Mouse (Mus musculus): ENCODE data around the gene Lsm7. TPM values are rescaled to one million over a fixed set of nuclear protein-coding genes. Genes with fewer than 3 reads are reported as not detected.
A peak's percentile ranks its signal among the peaks of the same experiment; 100 is the strongest.

Lsm7 gene
- total RNA-seq, 2 experiments from 2014 or later: 210 to 439 TPM

DNA sequence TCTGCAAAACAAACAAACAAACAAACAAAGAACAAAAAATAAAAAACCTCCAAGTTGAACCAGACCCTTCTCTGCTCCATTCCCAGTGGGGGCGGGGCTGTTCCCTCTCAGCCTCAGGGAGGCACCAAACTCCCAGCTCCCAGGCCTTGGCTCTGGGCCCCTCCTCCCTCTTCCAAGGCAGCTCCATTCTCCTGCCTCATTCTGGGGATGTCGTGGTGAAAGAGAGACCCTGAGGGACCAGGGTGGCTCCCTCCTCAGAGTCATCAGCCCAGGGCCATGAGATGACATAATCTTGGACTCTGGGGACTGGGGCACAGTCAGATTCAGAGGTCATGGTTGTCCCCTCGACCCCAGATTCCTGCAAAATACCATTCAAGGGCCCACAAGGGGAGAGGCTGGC lies 21.6 kb upstream of the Lsm7 start:
- ATAC-seq (replicated peaks; ENCODE audit: poor library complexity, severe bottlenecking): no peak

DNA sequence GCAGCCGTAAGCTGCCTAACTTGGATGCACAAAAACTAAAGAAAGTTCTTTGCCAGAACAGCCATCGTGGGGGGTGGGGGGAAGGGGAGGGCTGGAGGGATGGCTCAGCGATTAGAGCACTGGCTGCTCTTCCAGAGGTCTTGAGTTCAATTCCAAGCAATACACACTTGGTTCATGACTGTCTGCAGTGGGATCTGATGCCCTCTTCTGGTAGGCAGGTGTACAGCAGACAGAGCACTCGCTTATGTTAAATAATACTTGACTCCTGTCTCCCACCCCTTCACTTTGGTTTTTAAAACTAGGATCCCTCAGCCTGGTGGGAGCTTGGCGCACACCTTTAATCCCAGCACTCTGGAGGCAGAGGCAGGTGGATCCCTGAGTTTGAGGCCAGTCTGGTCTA lies 21.0 kb upstream of the Lsm7 start:
- ATAC-seq (replicated peaks; ENCODE audit: poor library complexity, severe bottlenecking): peak; percentile 55

DNA sequence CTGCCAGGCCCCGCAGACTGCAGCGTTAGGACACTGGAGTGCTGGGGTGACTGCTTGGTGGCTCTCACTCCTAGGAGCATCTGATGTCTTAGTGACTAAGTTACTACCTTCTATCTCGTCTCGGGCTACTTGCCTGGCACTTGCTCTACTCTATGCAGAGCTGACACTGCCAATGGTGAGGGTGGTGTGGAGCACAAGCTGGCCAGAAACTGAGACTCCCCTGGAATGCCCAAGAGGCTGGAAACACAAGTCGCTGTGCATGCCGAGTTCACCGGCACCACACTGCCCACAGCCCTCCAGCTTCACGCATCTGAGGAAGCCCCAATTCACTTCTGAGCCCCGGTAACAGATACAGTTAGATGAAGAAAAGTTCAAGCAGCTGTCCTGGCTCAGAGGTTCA lies 19.0 kb upstream of the Lsm7 start:
- ATAC-seq (replicated peaks; ENCODE audit: poor library complexity, severe bottlenecking): no peak

DNA sequence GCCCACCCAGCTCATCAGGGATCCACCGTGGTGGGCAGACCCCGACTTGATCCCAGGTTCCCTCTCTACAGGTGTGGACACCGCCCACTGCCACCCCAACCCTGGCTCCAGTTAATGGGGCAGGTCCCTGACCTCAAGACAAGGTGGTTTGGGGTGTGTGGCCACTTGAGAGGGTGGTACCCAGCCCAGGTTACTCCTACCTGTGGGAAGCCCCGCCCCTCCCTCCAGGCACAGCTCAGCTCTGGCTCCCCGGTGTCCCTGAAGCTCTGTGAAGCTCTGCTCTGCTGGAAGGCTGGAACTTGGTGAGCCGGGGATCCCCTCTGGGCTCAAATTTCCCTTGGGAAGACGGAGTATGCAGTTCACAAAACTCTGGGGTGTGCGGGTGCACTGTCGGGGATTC lies 16.6 kb upstream of the Lsm7 start, which contains the start of gene Tmprss9:
Gene Tmprss9 (plus strand): TSS at position 268 of the 400 bp plus-strand sequence.
- no peak for ATAC-seq (replicated peaks; ENCODE audit: poor library complexity, severe bottlenecking)

DNA sequence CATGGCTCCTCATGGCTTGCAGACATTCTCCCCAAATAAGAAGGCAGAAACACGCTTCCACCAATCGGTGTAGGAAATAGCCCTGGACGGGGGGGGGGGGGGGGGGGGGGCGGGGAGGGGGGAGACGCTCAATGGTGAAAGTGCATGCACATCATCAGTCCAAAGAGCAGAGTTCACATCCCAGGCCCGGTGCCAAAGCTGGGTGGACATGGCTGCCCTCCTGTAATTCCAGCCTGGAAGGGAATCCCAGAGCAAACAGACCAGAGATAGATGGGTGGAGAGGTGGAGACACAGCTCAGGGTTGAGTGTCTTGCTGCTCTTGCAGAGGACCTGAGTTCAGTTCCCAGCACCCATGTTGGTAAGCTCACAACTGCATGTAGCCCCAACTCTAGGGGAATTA lies 16.0 kb upstream of the Lsm7 start:
- no peak for ATAC-seq (replicated peaks; ENCODE audit: poor library complexity, severe bottlenecking)

DNA sequence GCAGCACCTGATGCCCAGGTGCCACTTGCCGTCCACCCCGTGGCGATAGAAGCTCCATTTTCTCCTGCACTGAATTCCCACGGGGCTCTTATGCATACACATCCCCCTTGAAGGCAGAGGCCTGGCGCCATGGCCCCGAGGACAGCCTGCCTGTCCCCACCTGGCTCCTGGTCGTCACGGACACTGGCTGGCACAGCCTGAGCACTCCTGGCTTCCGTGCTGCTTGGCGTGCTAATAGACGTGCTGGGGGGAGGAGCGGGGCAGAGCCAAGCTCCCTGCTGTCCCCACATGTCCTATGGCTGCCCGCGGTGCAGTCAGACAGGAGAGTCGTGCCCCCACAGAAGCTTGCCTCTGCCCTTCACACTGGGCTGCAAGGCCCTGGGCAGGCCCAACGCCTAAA lies 9.4 kb upstream of the Lsm7 start:
- ATAC-seq (replicated peaks; ENCODE audit: poor library complexity, severe bottlenecking): no peak

DNA sequence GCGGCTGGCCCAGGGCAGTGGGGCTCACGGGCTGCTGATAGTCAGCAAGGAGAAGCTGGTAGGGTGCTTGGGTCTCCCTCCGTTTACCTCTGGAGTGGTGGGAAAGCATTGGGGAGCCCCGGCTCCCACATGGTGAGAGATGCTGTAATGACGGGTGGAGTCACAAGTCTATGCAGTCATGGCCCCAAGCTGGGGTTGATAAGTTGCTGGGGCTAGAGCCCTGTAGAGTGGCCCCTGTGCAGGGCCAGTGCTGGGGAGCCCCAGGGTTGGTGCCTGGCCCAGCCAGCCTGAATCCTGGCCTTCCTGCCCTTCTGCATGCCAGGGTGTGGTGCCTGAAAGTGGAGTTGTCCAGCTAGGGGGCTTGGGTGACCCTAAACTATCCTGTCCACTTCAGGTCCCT lies 7.3 kb upstream of the Lsm7 start:
- no peak for ATAC-seq (replicated peaks; ENCODE audit: poor library complexity, severe bottlenecking)

DNA sequence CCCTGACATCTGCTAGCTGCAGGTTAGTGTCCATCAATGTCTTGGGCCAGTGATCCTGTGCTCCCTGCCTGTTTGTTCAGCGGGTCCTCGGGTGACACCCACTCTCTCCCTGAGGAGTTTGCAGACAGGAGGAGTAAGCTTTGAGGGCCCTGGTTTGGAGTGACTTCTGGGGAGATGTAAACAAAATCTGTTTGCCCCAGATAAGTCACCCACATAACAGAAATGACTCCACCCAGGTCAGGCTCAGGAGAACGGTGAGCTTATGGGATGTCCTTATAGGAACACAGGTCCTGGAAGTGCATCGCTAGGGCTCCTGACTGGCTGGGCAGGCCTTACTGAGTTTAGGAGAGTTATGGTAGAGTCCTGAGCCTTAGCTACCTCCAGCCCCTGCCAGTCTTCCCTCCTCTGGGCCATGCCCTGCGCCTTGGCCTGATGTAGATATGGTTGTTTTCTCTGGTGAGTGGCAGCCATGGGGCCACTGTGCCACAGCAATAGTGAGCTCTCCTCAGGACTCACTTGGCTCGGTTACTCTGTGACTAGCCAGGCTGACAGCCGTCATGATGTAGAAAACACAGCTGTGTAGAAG lies 3.4 kb upstream of the Lsm7 start:
- no peak for ATAC-seq (replicated peaks; ENCODE audit: poor library complexity, severe bottlenecking)

DNA sequence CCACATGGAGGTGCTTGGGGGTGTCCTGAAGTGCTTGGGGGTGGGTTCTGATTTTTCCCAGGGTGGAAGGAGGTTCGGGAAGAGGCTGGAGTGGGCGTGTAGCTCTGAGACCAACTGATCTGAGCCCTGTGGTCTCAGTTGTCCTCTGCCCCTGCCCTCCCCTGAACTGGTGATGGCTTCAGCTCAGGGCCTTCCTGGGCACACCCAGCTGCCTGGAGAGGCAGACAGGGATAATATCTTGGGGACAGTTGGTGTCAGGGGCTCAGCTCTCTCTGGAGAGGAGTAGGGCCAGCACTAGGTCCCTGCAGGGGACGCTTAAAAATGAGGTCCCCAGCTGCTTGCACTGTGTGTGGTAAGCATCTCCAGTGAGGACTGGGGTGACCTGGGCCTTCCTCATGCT lies 2.8 kb upstream of the Lsm7 start:
- ATAC-seq (replicated peaks; ENCODE audit: poor library complexity, severe bottlenecking): no peak

DNA sequence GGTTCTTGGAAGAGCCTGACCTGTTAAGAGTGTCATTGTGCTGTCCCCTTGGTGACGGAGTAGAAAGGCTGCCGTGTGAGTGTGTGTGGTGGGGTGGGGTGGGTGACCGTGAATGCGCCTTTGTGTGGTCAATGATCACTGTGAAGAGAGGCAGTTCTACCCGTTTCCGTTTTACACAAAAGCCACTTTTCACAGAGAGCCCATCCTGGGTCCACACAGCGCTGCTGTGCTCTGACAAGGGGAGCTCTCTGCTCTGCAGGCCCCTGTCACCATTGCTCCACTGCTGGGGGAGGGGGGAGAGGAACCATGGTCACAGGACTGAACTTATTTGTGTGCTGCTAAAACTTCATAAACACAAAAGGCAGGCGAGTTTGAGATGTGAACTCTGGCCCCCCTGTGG lies 2.4 kb upstream of the Lsm7 start:
- ATAC-seq (replicated peaks; ENCODE audit: poor library complexity, severe bottlenecking): no peak

DNA sequence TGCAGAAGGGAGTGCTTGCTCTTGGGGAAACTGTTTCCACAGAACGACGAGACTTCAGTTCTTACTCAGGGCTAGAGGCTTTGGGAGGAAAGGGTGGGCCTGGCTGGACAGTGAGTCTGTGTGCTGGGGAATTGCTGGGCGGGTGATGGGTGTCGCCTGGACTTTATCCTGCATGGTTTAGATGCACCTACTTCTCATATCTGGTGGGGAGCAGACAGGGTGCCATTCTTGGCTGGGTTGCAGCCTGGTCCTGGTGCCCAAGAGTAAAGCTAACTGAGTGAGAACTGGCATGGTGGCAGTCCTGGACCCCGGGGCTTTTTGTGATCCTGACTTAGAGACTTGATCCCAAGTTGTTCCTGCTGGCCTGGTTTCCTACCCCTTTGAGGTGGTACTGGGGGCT lies 1.9 kb upstream of the Lsm7 start:
- no peak for ATAC-seq (replicated peaks; ENCODE audit: poor library complexity, severe bottlenecking)

DNA sequence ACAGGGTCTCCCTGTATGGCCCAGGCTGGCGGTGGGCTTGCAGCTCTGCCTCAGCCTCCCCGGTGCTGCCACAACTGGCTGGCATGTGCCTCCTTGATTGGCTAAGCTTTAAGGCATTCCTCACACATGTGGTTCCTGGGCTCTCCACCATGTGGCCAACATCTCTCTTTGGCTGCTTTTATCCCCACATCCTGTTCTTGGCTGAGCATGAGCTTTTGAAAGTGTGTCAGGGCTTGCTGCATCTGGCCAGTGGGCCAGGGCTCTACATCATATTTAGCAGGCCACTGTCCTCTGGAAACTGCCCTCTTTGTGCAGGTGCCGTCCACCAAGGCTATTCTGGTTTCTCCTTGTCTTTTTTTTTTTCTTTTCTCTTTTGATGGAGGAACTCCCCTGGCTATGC lies 1.3 kb upstream of the Lsm7 start:
- peak; percentile 64 for ATAC-seq (replicated peaks; ENCODE audit: poor library complexity, severe bottlenecking)

DNA sequence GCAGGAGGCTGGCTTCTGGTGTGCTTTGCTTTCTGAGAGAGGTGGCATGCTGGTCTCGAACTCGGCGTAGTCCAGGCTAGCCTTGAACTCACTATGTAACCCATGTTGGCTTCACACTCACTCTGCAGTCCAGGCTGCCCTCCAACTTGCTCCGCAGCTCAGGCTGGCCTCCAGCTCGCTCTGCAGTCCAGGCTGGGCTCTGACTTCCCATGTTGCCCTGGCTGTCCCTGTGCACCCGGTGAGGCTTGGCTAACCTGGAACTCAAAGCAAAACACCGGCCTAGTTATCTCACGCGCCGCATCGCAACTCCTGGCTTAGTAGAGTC lies 702 bp upstream of the Lsm7 start:
- no peak for ATAC-seq (replicated peaks; ENCODE audit: poor library complexity, severe bottlenecking)

DNA sequence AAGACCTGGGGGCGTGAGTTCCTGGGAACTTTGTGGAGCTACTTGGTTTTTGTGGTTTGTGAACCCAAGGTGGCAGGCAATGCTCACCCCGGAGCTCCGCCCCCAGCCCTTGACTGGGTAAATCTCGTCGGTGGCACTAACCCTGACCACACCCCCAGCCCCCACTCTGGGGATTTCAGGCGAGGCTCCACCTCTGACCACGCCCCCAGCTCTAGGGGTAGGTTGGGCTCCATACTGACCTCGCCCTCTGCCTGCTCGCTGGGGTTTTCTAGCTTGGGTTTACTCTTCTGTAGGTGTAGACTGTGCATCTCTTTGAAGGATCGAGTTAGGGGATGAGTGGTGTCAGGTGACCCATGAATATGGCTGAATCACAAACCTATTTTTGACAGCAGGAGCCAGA lies 6.4 kb downstream of the Lsm7 start:
- ATAC-seq (replicated peaks; ENCODE audit: poor library complexity, severe bottlenecking): peak; percentile 91

DNA sequence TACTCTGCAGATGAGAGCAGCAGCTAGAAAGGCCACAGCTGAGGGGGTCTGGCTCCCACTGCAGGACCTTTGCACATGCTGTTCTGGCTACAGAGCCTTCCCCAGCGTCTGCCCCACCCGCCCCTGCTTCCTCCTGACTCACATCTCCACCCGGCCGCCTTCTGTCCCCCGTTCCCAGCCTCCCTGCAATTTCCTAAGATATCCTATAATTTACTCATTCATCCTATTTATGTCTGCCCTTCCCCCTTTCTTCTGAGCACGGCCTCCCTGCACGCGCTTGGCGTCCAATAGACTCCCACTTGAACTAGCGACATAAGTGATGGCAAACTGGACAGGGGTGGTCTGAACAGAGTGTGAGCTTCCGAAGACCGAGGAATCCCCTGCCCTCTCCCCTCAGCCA lies 9.3 kb downstream of the Lsm7 start:
- ATAC-seq (replicated peaks; ENCODE audit: poor library complexity, severe bottlenecking): no peak

DNA sequence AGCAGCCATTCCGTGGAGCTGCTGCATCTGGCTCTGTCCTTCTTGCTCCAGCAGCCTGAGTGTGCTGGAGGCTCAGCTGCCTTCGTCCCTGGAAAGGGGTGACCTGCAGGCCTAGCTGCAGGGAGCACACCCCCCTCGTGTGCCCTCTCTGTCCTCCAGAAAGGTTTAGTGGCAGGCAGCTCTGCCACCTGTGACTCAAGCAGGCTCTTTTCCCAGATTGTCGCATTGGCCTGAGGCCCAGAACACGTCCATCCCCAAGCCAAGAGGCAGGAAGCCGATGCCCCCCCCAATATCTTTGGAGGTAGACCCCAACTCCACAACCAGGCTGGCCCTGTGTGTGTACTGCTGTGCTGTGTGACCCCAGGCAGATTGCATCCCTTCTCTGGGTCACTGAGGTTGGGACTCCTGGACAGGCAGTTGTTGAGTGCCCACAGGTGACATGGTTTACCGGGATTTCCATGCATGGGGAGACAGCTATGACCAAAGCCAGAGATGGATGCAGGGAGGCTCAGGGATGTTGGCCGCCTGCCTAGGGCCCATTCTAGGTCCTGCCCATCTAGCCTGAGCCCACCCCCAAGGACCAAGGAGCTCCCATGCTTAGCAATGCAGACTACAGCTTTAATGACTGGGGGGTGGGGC lies 9.8 kb downstream of the Lsm7 start:
- no peak for ATAC-seq (replicated peaks; ENCODE audit: poor library complexity, severe bottlenecking)

DNA sequence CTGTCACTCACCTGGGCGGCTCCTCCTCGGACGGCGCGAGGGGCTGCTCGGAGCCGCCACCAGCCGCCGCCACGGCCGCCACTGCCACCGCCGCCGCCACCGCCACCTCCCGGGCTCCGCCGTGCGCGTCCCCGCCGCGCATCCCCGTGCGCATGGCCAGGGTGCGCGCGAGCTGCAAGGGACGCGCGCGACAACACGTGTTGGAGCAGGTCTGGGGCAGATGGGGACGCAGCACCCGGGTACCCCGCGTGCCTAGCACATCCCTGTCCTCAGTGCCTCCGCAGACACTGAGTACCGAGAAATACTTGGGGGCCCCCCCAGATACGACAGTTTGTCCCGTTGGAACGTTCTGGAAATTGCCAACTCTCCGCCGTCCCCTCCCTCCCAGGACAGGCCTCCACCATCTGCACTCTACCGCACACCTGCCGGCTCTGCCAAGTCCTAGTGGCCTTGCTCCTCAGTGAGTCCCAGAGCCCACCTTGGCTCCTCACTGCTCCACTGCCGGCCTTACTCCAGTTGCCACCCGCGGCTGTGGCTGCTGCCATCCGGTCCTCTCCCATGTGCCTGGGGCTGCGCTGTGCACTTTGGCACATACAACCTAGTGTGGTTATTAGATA lies 11.0 kb downstream of the Lsm7 start, which contains the start of gene Lingo3:
Gene Lingo3 (minus strand): TSS at position 109 of the 617 bp plus-strand sequence.
- peak; percentile 26; the same call in 1 of the 2 replicates for ATAC-seq (replicated peaks; ENCODE audit: poor library complexity, severe bottlenecking)

DNA sequence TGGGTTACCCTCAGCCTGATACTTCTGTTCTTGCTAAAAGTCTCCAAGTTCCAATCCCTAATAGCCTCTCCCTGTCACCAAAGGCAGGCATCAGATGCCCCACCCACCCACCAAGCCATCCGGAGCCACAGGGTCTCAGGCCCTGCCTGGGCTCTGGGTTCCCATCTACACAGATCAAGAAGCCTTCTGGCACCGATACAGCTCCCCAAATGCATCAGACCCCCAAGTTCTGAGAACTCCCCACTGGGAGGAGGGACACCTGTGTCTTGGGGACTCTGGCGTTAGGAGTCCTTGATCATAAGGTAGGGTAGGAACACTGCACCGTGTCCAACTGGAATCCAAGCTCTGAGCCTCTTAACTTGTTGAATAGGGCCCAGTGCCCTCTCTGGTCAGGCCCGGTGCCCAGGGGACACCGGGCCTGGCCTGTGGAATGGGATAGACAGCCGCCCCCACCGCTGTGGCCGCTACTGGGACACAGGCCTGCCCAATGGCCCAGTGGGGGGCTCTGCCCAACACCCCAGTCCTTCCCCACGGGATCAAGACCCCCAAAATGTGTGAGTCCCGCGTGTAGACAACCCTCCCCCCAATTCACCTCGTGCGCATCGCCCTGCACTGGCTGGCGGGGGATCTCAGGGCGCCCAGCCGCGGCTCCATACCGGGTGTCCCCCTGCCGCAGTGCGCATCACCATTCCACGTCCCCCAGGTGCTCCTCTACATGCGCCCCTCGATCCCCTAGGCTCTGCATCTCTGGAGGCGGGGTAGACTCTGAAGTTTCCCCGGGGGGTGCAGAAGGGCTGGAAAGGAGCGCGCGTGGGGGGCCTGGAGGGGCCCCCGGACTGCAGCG lies 11.7 kb downstream of the Lsm7 start:
- no peak for ATAC-seq (replicated peaks; ENCODE audit: poor library complexity, severe bottlenecking)

DNA sequence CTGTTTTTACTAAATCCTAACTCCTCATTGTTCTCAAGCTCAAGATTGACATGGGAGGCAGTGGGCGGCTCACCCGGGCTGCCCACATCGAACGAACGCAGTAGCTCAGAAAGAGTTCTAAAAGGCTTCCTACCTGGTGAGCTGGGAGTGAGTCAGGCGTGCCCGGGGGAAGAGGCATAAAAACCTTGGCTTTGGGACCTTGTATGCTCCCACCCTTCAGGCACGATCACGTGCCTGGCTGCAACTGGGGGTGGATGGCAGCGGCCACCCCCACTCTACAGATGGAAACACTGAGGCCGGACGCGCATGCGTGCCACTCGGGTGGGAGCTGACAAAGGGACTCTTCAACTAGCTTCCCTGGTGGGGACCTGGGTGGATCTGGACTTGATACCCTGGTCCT lies 12.7 kb downstream of the Lsm7 start:
- ATAC-seq (replicated peaks; ENCODE audit: poor library complexity, severe bottlenecking): no peak

DNA sequence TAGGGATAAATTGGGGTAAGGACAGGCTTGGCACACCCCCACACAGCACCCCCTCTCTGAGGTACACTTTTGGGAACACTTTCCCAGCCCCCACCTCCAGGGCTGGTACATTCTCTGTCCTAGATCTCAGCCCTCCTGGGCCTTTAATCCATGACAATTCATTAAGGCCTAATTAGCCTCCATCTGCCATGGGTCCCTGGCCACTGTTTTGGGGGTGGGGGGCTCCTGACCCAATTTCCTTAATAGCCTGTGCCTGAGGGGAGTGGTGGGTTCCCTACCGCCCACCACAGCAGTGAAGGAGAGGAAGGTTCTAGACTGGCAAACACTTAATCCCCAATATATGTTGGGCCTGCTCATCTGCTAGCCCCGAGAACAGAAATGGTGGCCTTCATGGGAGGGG lies 13.3 kb downstream of the Lsm7 start:
- no peak for ATAC-seq (replicated peaks; ENCODE audit: poor library complexity, severe bottlenecking)

DNA sequence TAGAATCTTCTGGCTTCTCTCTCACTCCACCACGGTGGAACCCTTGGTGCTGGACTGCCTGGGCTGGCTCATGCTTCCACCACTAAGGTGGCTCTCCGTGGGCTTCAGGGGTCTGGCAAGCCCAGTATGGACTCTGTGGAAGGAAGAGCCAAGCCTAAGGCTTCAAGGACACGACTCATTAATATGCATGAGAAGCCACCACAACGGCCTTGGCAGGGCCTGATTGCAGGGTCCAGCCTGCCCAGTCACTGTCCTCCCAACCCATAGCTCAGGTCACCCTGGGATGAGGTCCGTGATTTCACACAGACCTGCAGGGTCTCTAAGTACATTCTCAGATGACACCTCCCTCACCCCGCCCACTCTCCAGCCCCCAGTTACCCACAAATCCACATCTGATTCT lies 15.2 kb downstream of the Lsm7 start:
- no peak for ATAC-seq (replicated peaks; ENCODE audit: poor library complexity, severe bottlenecking)
